Mouse (Mus musculus) spleen, adult 12 weeks (tissue): ENCODE measurements around the gene Tube1.
"Not testable (repeated sequence)": the region's sequence is repeated elsewhere in the genome, so short reads cannot be mapped to it uniquely, and the experiment has no call there.

Experiments
- DNase-seq: peaks from one replicate; pipeline ENCODE4 v3.0.0; 2022; ENCODE audit warnings: low spot score

Gene Tube1

DNA sequence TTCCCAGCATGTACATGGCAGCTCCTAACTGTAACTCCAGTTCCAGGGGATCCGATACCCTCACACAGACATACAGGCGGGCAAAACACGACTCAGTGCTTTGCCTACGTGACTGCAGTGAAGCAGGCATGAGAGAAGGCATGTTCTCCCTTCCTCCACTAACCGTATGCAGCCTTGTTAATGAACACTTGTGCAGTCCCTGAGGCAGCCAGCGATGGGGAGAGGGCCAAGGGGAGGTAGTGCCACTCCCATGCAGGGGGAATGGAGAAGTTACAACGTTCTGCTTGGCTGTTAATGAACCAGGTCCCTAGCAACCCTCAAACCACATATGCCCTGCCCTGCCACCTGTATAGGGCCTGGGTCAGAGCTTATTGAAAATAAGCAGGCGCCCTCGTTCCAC lies 35.9 kb downstream of the Tube1 start:
- DNase-seq: no peak

- DNase-seq: peak; percentile 50
Observed at GRCm38 (mm10) chr10:39170181-39170580, 36.4 kb downstream of the Tube1 start.

- DNase-seq: no peak
Observed at GRCm38 (mm10) chr10:39170706-39171105, 36.9 kb downstream of the Tube1 start.

GRCm38 (mm10) chr10:39171134-39171533 lies 37.4 kb downstream of the Tube1 start:
- peak; percentile 73 for DNase-seq

- peak; percentile 74 for DNase-seq
Observed at GRCm38 (mm10) chr10:39171603-39172539, 38.1 kb downstream of the Tube1 start.

GRCm38 (mm10) chr10:39172540-39172931 lies 38.8 kb downstream of the Tube1 start:
- no peak for DNase-seq

DNA sequence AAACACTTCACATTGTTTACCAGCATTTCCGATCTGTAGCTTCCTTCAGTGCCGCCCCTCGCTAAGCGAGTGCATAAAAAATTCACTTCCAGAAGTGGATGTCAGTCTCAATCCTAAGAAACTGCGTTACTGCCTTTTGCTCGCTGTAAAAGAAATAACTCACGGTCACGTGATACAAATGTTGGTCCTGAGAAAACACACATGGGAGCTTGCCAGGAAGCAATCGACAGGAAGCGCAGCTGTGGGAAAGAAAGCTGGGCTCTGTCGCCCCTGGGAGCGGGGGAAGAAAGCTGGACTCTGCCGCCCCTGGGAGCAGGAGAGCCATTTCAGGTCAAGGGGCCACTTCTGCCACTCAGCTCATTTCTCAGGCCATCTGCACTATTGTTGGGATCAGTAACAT lies 39.3 kb downstream of the Tube1 start:
- DNase-seq: no peak

GRCm38 (mm10) chr10:39176981-39177380 lies 43.2 kb downstream of the Tube1 start:
- no peak for DNase-seq

- DNase-seq: no peak
Observed at GRCm38 (mm10) chr10:39184864-39185544, 51.2 kb downstream of the Tube1 start.

- no peak for DNase-seq
Observed at GRCm38 (mm10) chr10:39185545-39185906, 51.8 kb downstream of the Tube1 start.

GRCm38 (mm10) chr10:39192673-39193072 lies 58.9 kb downstream of the Tube1 start:
- no peak for DNase-seq

DNA sequence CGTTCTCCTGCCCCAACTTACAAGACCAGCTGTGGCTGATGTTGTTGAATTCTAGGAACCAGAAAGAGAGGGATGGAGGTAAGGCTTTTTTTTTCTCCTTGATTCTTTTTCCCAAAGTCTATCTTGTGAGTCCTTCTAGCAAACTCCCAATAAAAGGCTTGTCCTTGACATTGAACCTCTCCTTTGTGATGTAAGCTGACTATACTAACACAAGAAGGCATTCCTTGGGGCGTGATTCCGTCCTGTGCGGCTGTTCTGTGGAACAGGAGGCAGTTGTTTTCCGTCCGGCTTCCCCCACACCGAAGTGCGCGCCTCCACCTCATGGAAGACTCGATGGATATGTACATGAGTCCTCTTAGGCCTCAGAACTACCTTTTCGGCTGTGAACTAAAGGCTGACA lies 64.4 kb downstream of the Tube1 start:
- DNase-seq: not testable (repeated sequence)
